Mouse (Mus musculus) heart, postnatal 0 days (tissue): ENCODE measurements at regions not wholly inside any gene's neighbourhood (a gene's known extent, or its start where the extent isn't known, plus 50 kb on each side); places are given as distances from the start of the nearest gene placed in this dataset.
A peak's percentile ranks its signal among the peaks of the same experiment; 100 is the strongest.

Experiments used
- ATAC-seq: fragments of 200-750 bp; cut with Nextera tagmentation; 2 replicates; pipeline ENCODE4 v1.8.0; 2017; ENCODE audit warnings: low read depth, moderate number of reproducible peaks, moderate library complexity; ENCODE audit not compliant: insufficient read depth
- DNase-seq: peaks from one replicate; pipeline ENCODE4 v3.0.0-alpha.2; 2016; ENCODE audit warnings: low spot score
- H3K27ac ChIP-seq: fragments of 300-500 bp; sonication (generic); 2 replicates; pipeline ENCODE4 v1.5.1; 2014; ENCODE audit warnings: low read depth, mild to moderate bottlenecking
- H3K27me3 ChIP-seq: fragments of 300-500 bp; sonication (generic); 2 replicates; pipeline ENCODE4 v1.6.1; 2014; ENCODE audit warnings: low read length, mixed read lengths; ENCODE audit not compliant: control insufficient read depth, insufficient read depth
- H3K36me3 ChIP-seq: fragments of 300-500 bp; sonication (generic); replicated peaks from 2 replicates; pipeline ENCODE4 v1.6.1; 2014; ENCODE audit warnings: low read length, mixed read lengths; ENCODE audit not compliant: control insufficient read depth, insufficient read depth
- H3K4me1 ChIP-seq: fragments of 300-500 bp; sonication (generic); 2 replicates; pipeline ENCODE4 v1.6.1; 2014; ENCODE audit warnings: antibody characterized with exemption; ENCODE audit not compliant: control insufficient read depth, insufficient read depth
- H3K4me2 ChIP-seq: fragments of 300-500 bp; sonication (generic); 2 replicates; pipeline ENCODE4 v1.6.1; 2014; ENCODE audit warnings: low read depth, mild to moderate bottlenecking, low read length, moderate library complexity
- H3K4me3 ChIP-seq: fragments of 300-500 bp; sonication (generic); 2 replicates; pipeline ENCODE4 v1.5.1; 2014; ENCODE audit warnings: low read depth, low read length
- H3K9ac ChIP-seq: fragments of 300-500 bp; sonication (generic); replicated peaks from 2 replicates; pipeline ENCODE4 v1.6.1; 2014; ENCODE audit warnings: low read depth, low read length, mixed read lengths
- H3K9me3 ChIP-seq: fragments of 300-500 bp; sonication (generic); replicated peaks from 2 replicates; pipeline ENCODE4 v1.6.1; 2016; ENCODE audit warnings: low read length; ENCODE audit not compliant: control insufficient read depth
- CTCF ChIP-seq: IDR thresholded peaks from 2 replicates; pipeline ENCODE4 v1.5.1; 2016; ENCODE audit warnings: antibody characterized with exemption, control low read depth, low read depth
- EP300 ChIP-seq: IDR thresholded peaks from 2 replicates; pipeline ENCODE4 v1.6.1; 2016; ENCODE audit warnings: antibody characterized with exemption, low read depth
- WGBS: fragments of 180-500 bp; shearing (Covaris S2); extraction: QIAGEN DNeasy Blood & Tissue Kit; methylation state at CpG from one replicate; pipeline ENCODE4 v1.1.7; 2014; 5-methylcytosine and 5-hydroxymethylcytosine counted together

DNA sequence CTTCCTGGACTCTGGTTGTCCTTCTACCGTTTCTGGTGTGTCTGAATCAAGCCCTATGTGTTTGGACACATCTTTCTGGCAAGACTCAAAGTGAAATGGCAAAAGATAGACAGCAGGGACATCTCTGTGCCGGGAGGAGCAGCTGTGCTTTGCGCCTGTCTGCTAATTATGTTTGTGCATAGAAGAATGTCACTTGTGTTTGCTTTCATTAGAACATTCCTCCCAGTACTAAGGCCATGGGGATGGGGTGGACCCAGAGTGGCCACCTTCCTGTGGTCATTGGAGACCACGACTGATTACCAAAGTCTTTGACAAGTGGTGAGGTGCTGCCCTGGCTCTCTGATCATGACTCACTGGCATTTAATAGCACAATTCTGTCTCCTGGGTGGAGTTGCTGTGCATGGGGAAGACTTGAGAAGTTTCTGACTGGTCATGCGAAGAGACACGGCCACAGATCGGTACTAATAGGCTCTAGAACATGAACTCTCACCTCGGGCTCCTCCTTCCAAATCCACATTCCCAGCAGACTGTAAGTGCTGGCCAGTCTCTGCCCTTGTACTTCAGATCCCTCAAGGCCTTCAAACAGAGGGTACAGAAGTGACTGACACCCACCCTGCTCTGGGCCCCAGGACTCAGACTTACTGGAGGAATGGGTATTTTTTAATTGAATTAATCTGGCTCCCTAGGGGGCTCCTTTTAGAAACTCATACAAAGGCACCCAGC lies 279.0 kb downstream of the Gm49356 start:
- no peak overlapping the region for H3K4me2 ChIP-seq
- ATAC-seq (no peak), DNase-seq (no peak)
- no peak for TF ChIP-seq EP300
- TF ChIP-seq CTCF: no peak
- no peak overlapping the region for H3K9ac ChIP-seq
- H3K36me3 ChIP-seq: no peaks in the 10 kb centered on the region
- peaks cover 14% of the 10 kb centered on the region for H3K4me1 ChIP-seq
- H3K27ac ChIP-seq: no peak overlapping the region
- no peak overlapping the region for H3K4me3 ChIP-seq
- no peaks in the 10 kb centered on the region for H3K27me3 ChIP-seq
- 87% methylated on average over 8 of the region's 8 CpGs for WGBS
- H3K9me3 ChIP-seq: peaks cover 5% of the 10 kb centered on the region; the same call in 1 of the 2 replicates

DNA sequence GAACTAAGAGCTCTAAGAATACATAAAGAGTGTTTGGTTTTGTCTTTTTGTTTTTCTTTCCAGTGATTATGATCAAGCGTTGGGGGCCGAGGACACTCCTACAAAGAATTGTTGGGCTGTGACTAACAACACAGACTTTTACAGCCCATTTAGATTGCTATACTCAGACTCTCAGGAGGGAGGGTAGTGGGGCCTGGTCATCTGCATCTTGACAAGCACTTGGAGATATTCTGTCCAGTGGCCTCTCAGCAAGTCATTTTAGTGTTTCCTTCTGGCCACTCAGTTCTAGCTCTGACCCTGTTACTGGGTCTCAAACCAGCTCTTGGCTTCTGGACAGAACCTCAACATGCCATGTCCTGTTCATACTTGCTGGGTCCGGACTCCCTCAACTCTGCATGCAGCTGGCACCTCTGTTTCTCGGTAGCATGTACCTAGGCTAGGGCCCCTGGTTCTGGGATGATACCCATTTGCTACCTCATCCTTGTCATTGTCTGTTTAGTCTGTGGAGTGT lies 279.6 kb downstream of the Gm49356 start:
- Histone ChIP-seq H3K9ac (no peak overlapping the region), H3K4me3 (no peak overlapping the region), H3K36me3 (no peaks in the 10 kb centered on the region), H3K4me2 (no peak overlapping the region), H3K9me3 (peaks cover 5% of the 10 kb centered on the region; the same call in 1 of the 2 replicates), H3K4me1 (peaks cover 16% of the 10 kb centered on the region), H3K27ac (no peak overlapping the region), H3K27me3 (no peaks in the 10 kb centered on the region)
- no peak for TF ChIP-seq EP300
- TF ChIP-seq CTCF: no peak
- no peak for ATAC-seq
- WGBS: 77% methylated on average over 4 of the region's 4 CpGs
- no peak for DNase-seq

DNA sequence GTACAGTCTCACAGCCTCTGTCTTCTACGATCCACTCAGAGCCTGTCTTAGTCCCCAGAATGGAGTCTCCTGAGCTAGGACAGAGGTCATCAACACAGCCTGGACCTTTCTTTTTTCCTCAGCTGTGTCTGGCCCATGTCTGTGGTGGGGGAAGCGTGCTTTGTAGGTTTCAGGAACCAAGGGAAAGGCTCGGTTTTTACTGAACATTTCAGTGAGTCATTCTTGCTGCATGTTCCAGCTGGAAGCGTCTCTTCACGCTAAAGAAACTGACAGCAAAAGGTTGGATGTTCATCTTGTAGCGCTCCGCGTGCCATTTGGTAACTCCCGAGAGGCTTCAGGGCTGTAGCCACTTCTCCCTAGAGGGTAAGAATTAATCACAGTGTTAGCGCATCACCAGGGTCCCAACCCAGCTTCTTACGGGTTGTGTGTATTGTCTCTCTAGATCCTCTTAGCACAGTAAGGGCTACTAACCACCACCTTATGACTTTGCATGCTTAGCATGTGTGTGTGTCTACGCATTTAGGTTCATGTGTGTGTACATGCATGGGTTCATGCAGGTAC lies 280.2 kb downstream of the Gm49356 start:
- WGBS: 90% methylated on average over 12 of the region's 12 CpGs
- H3K4me3 ChIP-seq: no peak overlapping the region
- ATAC-seq (no peak), DNase-seq (no peak)
- H3K27ac ChIP-seq: no peak overlapping the region
- H3K4me1 ChIP-seq: peaks cover 21% of the 10 kb centered on the region
- no peak overlapping the region for H3K4me2 ChIP-seq
- peaks cover 5% of the 10 kb centered on the region; the same call in 1 of the 2 replicates for H3K9me3 ChIP-seq
- H3K27me3 ChIP-seq: no peaks in the 10 kb centered on the region
- TF ChIP-seq CTCF (no peak), EP300 (no peak)
- no peaks in the 10 kb centered on the region for H3K36me3 ChIP-seq
- no peak overlapping the region for H3K9ac ChIP-seq

GRCm38 (mm10) chr15:59169831-59170230 lies 280.7 kb downstream of the Gm49356 start:
- H3K4me2 ChIP-seq: no peak overlapping the region
- WGBS: 84% methylated on average over 3 of the region's 3 CpGs
- H3K27me3 ChIP-seq: no peaks in the 10 kb centered on the region
- H3K4me1 ChIP-seq: peaks cover 26% of the 10 kb centered on the region
- H3K27ac ChIP-seq: no peak overlapping the region
- ATAC-seq (no peak), DNase-seq (no peak)
- TF ChIP-seq CTCF (no peak), EP300 (no peak)
- H3K36me3 ChIP-seq: no peaks in the 10 kb centered on the region
- peaks cover 5% of the 10 kb centered on the region; the same call in 1 of the 2 replicates for H3K9me3 ChIP-seq
- no peak overlapping the region for H3K4me3 ChIP-seq
- no peak overlapping the region for H3K9ac ChIP-seq

GRCm38 (mm10) chr15:59171120-59171519 lies 282.0 kb downstream of the Gm49356 start:
- ATAC-seq (peak; percentile 52; the same call in 1 of the 2 replicates), DNase-seq (peak; percentile 70)
- Histone ChIP-seq H3K4me3 (no peak overlapping the region), H3K9ac (no peak overlapping the region), H3K36me3 (no peaks in the 10 kb centered on the region), H3K4me2 (no peak overlapping the region), H3K9me3 (peaks cover 5% of the 10 kb centered on the region; the same call in 1 of the 2 replicates), H3K4me1 (peaks cover 32% of the 10 kb centered on the region), H3K27me3 (no peaks in the 10 kb centered on the region), H3K27ac (peak overlapping the region; percentile 67)
- no peak for TF ChIP-seq EP300
- no peak for TF ChIP-seq CTCF
- WGBS: 8% methylated on average over 6 of the region's 6 CpGs
